Mouse (Mus musculus) spleen, adult 2 months (tissue): ENCODE measurements at regions not wholly inside any gene's neighbourhood (a gene's known extent, or its start where the extent isn't known, plus 50 kb on each side); places are given as distances from the start of the nearest gene placed in this dataset.

Source experiments
- CTCF ChIP-seq: fragments of 200-500 bp; IDR thresholded peaks from 2 replicates; pipeline ENCODE4 v1.5.1; 2011; ENCODE audit warnings: mild to moderate bottlenecking, inconsistent platforms; ENCODE audit not compliant: insufficient read depth, insufficient read length, insufficient replicate concordance; ENCODE audit errors: extremely low read depth
- POLR2A ChIP-seq: fragments of 200-500 bp; IDR thresholded peaks from 2 replicates; pipeline ENCODE4 v1.6.1; 2011; ENCODE audit warnings: low read depth, low read length, inconsistent platforms

- TF ChIP-seq POLR2A (no peak), CTCF (no peak)
These were observed 203.1 kb downstream of the Bcor start for GRCm38 (mm10) chrX:11957011-11957410.
